Mouse (Mus musculus) ovary, postnatal 36 days (tissue): Measurements from ENCODE around the gene Ndufv3.

ENCODE experiments used
- DNase-seq: peaks from one replicate; pipeline ENCODE4 v3.0.0; 2022; ENCODE audit warnings: low spot score, mixed read lengths

Ndufv3 gene

GRCm38 (mm10) chr17:31556253-31556652 lies 36.3 kb downstream of the Ndufv3 start:
- DNase-seq, result no peak

DNA sequence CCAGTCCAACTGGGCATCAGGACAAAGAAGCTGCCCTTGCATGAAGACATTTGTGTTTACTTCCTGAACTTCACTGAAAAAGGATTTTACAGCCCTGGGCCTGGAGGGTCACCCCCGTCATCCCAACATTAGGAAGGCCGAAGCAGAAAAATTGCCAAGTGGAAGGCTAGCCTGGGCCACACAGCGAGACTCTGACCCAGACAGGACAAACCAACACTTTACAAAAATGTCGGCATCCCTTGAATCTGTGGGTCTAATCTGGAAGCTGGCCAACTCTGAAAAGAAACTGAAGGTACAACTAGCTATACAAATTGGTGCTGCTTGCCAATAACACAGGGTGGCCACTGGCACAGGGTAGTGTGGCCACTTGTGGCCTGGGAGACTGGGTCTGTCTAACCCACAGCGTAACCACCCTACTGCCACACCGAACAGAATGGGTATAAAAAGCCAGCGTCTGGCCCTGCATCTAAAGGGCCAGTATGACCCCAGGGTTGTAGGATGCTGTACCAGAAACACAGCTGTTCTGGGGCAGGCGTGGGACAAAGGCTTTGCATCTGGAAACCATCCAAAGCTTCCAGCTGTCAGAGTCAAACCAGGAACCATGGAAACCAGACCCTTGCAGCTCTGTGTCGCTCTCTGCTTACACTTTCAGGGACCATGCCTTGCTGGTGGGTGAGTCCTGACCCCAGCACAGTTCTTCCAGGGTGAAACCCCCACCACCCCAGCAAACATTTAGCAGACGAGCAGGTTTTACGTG lies 37.4 kb downstream of the Ndufv3 start:
- DNase-seq, result peak; percentile 22

GRCm38 (mm10) chr17:31557947-31558542 lies 38.1 kb downstream of the Ndufv3 start:
- DNase-seq, result no peak

GRCm38 (mm10) chr17:31559021-31559789 lies 39.3 kb downstream of the Ndufv3 start:
- no peak for DNase-seq

DNA sequence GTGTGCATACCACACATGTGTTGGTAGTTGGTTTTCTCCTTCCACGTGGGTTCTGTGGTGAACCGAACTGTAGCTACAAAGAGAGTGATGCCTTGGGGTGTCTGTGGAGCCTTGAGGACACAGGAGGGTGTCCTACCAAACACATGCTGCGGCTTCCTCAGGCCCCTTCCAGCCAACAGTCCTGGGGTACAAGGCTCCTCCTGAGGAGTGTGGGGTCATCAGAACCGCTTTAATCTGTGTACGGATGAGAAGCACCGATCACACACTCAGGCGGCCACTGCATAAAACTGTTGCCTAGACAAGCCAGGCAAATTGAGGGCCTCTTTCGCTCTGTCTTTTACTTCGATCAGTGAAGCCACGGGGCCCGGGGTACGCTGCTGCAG lies 43.7 kb downstream of the Ndufv3 start:
- peak; percentile 40 for DNase-seq

DNA sequence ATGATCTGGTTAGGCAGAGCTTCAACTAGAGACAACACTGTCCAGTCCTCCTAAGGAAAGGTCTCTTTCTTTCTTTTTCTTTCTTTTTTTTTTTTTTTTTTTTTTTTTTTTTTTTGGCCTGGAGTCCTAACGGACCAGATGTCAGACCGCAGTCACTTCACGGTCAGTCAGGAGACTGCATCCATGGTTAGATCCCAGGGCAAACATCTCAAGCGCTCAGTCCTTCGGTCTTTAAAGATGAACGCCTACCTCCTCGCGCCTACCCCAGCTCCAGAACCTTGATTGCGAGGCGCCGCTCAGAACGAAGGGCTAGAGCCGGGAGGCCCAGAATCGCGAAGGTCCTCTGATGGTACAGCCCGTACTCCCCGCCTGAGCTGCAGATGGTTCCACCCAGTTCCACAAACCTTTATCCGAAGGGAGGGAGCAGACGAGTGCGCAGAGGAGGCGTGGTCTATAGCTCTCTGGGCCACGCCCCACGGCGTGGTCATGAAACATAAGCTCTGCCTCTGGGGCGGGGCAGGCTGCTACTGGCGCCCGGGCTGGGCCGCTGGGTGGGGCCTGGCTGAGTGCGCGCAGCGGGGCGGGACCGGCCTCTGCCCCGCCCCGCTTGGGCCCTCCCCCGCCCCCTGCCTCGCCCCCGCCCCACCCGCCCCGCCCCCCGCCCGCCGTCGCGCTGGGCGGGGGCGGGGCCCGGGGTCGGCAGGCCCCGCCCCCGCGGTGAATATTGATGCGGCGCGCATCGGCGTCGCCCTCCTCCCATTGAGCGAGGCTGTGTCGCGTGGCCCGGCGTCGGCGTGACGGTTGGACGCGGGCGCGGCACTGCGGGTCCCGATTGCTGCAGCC lies 44.3 kb downstream of the Ndufv3 start, which contains the start of gene Pknox1:
Pknox1 (plus strand) TSS at position 720 of the 843 bp plus-strand sequence.
- DNase-seq, result peak; percentile 99

DNA sequence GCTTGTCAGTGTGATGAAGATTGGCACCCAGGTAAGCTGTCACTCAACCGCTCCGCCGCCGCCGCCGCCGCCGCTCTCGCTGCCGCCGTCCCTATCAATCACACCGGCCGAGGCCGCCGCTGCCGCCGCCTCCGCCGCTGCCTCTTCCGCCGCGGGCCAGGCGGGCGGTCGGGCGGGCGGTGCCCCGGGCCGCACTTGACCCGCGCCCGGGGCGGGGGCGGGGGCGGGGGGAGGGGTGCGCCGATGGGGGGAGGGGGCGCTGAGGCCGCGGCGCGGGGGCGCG lies 44.9 kb downstream of the Ndufv3 start:
- no peak for DNase-seq

DNA sequence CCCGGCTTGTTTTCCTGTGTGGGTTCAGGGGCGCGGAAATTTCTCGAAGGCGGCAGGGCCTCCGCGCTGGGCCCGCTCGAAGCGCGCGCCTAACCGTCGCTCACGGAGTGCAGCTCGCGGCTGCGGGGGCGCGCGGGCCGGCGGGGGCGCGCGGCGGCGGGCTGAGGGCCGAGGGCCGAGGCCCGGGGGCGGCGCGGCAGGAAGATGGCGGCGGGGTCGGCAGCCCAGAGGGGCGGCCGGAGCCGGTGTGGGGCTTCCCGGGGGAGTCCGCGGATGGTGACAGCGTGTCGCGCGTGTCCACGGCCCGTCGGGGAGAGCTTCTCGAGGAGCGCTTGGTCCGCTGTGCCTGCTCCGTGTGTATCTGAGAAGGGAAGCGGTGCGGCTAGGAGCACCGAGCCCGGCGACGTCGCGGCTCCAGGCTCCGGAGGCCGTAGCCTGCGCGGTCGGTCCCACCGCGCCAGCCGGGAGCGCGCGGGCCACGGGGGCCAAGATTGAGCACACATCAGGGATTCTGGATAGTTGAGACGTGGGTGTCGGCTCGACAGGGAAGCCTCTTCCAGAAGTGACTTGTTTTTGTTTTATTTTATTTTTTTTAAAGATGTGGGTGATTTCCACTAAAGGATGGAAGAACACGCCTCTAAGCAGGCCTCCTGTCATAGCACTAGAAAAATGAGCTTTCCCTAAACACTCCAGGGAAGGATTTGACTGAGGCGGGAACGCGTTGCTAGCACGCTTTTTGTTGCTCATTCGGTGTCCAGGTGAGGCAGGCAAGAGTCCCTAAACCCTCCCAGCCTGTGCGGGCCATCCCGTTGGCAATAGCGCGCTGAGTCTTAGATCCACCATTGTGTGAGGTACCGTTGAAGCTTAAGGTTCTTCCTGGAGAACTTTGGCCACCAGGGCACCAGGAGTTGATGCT lies 45.5 kb downstream of the Ndufv3 start:
- DNase-seq, result peak; percentile 75

DNA sequence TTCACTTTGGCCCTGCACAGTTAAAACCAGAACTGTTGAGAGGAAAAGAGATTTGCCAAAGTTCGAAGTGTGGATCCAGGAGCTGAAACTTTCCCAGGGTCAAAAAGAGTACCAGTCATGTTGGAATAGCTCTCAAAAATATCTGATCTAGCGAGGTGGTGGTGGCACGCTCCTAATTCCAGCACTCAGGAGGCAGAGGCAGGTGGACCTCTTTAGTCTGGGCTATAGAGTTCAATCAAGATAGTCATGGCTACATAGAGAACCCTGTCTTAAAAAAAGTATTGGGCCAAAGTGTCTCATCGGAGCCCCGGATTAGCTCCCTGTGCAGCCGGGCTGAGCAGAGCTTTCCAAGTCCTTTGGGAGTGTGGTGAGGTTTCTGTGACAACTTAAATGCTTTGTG lies 46.4 kb downstream of the Ndufv3 start:
- DNase-seq, result no peak

DNA sequence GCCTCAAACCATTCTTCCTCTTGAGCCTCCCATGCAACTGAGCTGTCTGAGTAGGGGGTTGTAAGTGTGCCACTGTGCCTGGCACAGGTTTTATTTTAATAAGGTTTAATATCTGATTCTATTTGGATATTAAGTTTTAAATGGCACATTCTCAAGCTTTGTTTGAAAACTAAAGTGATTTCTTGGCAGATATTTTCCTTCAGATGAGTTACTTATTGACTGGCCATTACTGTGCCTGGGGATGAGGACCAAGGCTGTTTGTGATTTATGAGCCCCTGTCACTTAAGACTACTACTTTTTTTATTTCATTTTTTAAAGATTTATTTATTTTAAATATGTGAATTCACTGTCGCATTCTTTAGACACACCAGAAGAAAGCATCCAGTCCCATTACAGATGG lies 49.8 kb downstream of the Ndufv3 start:
- DNase-seq, result no peak

GRCm38 (mm10) chr17:31570321-31570925 lies 50.5 kb downstream of the Ndufv3 start:
- no peak for DNase-seq

- no peak for DNase-seq
Measured at GRCm38 (mm10) chr17:31571689-31572088, 51.8 kb downstream of the Ndufv3 start.

DNA sequence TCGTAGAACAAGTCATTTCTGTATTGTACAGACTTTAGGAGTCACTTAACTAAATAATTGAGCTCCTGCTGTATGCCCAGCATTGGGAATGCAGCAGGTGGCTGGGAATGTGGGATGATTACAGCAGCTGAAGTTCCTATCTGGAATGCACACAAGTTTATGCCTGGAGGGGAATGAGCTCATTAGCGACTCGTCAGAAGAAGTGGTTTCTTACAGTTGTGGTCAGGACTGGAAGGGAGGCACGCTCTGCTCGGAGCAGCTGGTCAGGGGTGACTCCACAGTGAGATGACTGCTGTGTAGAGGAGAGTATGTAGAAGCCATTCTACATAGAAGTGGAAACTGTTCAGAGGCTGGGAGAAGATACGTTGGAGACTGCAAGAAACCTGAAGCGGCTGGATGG lies 54.7 kb downstream of the Ndufv3 start:
- DNase-seq, result no peak

- DNase-seq, result no peak
Measured at GRCm38 (mm10) chr17:31576394-31577175, 56.7 kb downstream of the Ndufv3 start.

GRCm38 (mm10) chr17:31580344-31580743 lies 60.4 kb downstream of the Ndufv3 start:
- DNase-seq, result no peak
